Mouse (Mus musculus) hindbrain, postnatal 0 days (tissue): ENCODE measurements around the gene Aldh1l1. TPM values are rescaled to one million over a fixed set of nuclear protein-coding genes. Genes with fewer than 3 reads are reported as not detected.
A peak's percentile ranks its signal among the peaks of the same experiment; 100 is the strongest.

Experiments
- ATAC-seq: fragments of 200-750 bp; cut with Nextera tagmentation; 2 replicates; pipeline ENCODE4 v1.8.0; 2017; ENCODE audit warnings: mild to moderate bottlenecking, moderate TSS enrichment, moderate library complexity
- DNase-seq: peaks from one replicate; pipeline ENCODE4 v3.0.0-alpha.2; 2015; ENCODE audit warnings: low spot score
- H3K27ac ChIP-seq: fragments of 300-500 bp; sonication (generic); 2 replicates; pipeline ENCODE4 v1.5.1; 2014; ENCODE audit warnings: mild to moderate bottlenecking
- H3K27me3 ChIP-seq: fragments of 300-500 bp; sonication (generic); 2 replicates; pipeline ENCODE4 v1.6.1; 2014; ENCODE audit warnings: low read length, mixed read lengths; ENCODE audit not compliant: insufficient read depth
- H3K36me3 ChIP-seq: fragments of 300-500 bp; sonication (generic); 2 replicates; pipeline ENCODE4 v1.6.1; 2014; ENCODE audit warnings: low read length, mixed read lengths; ENCODE audit not compliant: insufficient read depth
- H3K4me1 ChIP-seq: fragments of 300-500 bp; sonication (generic); 2 replicates; pipeline ENCODE4 v1.6.1; 2014; ENCODE audit warnings: antibody characterized with exemption, low read length, mixed read lengths; ENCODE audit not compliant: insufficient read depth
- H3K4me2 ChIP-seq: fragments of 300-500 bp; sonication (generic); 2 replicates; pipeline ENCODE4 v1.6.1; 2014; ENCODE audit warnings: low read depth, mild to moderate bottlenecking, low read length, moderate library complexity, mixed read lengths
- H3K4me3 ChIP-seq: fragments of 300-500 bp; sonication (generic); 2 replicates; pipeline ENCODE4 v1.5.1; 2014; ENCODE audit warnings: low read length
- H3K9ac ChIP-seq: fragments of 300-500 bp; sonication (generic); replicated peaks from 2 replicates; pipeline ENCODE4 v1.6.1; 2014; ENCODE audit warnings: mild to moderate bottlenecking, low read length, moderate library complexity, mixed read lengths
- H3K9me3 ChIP-seq: fragments of 300-500 bp; sonication (generic); 2 replicates; pipeline ENCODE4 v1.6.1; 2016; ENCODE audit warnings: low read length, mixed read lengths
- CTCF ChIP-seq: IDR thresholded peaks from 2 replicates; pipeline ENCODE4 v1.5.1; 2016; ENCODE audit warnings: antibody characterized with exemption, control low read depth, low read depth
- WGBS: fragments of 180-500 bp; shearing (Covaris S2); extraction: QIAGEN DNeasy Blood & Tissue Kit; methylation state at CpG from one replicate; pipeline ENCODE4 v1.1.7; 2014; 5-methylcytosine and 5-hydroxymethylcytosine counted together
- polyA plus RNA-seq: library from polyadenylated mRNA; unstranded; fragments of >200 nt; fragmentation: Nextera tagmentation; extraction: Ambion mirVana; gene quantifications from 2 replicates; pipeline ENCODE4 v1.2.1, GENCODE M21; 2015
- total RNA-seq: library from RNA; depleted of rRNA; stranded (reverse); fragments of >200 nt; gene quantifications from 2 replicates; pipeline ENCODE4 v1.2.3, GENCODE M21; 2014

Gene Aldh1l1
- total and polyA plus RNA-seq, 2 experiments from 2014 or later = 131 to 168 TPM

- H3K4me1 ChIP-seq = peaks cover 8% of the 10 kb centered on the region
- DNase-seq (peak; percentile 85), ATAC-seq (peak; percentile 88)
- H3K36me3 ChIP-seq = peaks cover 9% of the 10 kb centered on the region; the same call in 1 of the 2 replicates
- peak overlapping the region; percentile 89 for H3K27ac ChIP-seq
- peak overlapping the region; percentile 76 for H3K9ac ChIP-seq
- TF ChIP-seq CTCF = no peak
- H3K9me3 ChIP-seq = no peaks in the 10 kb centered on the region
- peak overlapping the region; percentile 78 for H3K4me3 ChIP-seq
- H3K4me2 ChIP-seq = peak overlapping the region; percentile 99
- H3K27me3 ChIP-seq = no peaks in the 10 kb centered on the region; the same call in 1 of the 2 replicates
- 2% methylated on average over 31 of the region's 31 CpGs for WGBS
These were observed 22.9 kb upstream of the Aldh1l1 start for GRCm38 (mm10) chr6:90463228-90463862.

GRCm38 (mm10) chr6:90463890-90464421, 22.3 kb upstream of the Aldh1l1 start:
- peaks cover 8% of the 10 kb centered on the region for H3K4me1 ChIP-seq
- ATAC-seq (no peak), DNase-seq (peak; percentile 21)
- peak overlapping the region; percentile 78 for H3K4me3 ChIP-seq
- H3K4me2 ChIP-seq = peak overlapping the region; percentile 99
- no peaks in the 10 kb centered on the region for H3K9me3 ChIP-seq
- H3K27ac ChIP-seq = peak overlapping the region; percentile 89
- 29% methylated on average over 7 of the region's 7 CpGs for WGBS
- H3K9ac ChIP-seq = peak overlapping the region; percentile 76
- peaks cover 9% of the 10 kb centered on the region; the same call in 1 of the 2 replicates for H3K36me3 ChIP-seq
- no peak for TF ChIP-seq CTCF
- no peaks in the 10 kb centered on the region; the same call in 1 of the 2 replicates for H3K27me3 ChIP-seq

GRCm38 (mm10) chr6:90465028-90465640, 21.1 kb upstream of the Aldh1l1 start:
- no peak for ATAC-seq
- 0 out of 2 replicates have a peak overlapping the region, but pooled peaks have one; percentile 99 for H3K4me2 ChIP-seq

GRCm38 (mm10) chr6:90466079-90466478, 20.1 kb upstream of the Aldh1l1 start:
- DNase-seq = no peak
- WGBS = 65% methylated on average over 10 of the region's 10 CpGs
- Histone ChIP-seq H3K27me3 (no peaks in the 10 kb centered on the region; the same call in 1 of the 2 replicates), H3K4me1 (peaks cover 8% of the 10 kb centered on the region), H3K27ac (no peak overlapping the region; the same call in 1 of the 2 replicates), H3K9me3 (no peaks in the 10 kb centered on the region), H3K36me3 (peaks cover 9% of the 10 kb centered on the region; the same call in 1 of the 2 replicates), H3K4me2 (0 out of 2 replicates have a peak overlapping the region, but pooled peaks have one; percentile 1), H3K4me3 (no peak overlapping the region), H3K9ac (no peak overlapping the region)
- no peak for ATAC-seq
- TF ChIP-seq CTCF = no peak

More at GRCm38 (mm10) chr6:90465028-90465640, 21.1 kb upstream of the Aldh1l1 start:
- Histone ChIP-seq H3K4me3 (no peak overlapping the region), H3K9ac (no peak overlapping the region), H3K36me3 (peaks cover 9% of the 10 kb centered on the region; the same call in 1 of the 2 replicates), H3K27me3 (no peaks in the 10 kb centered on the region; the same call in 1 of the 2 replicates), H3K4me1 (peaks cover 8% of the 10 kb centered on the region), H3K9me3 (no peaks in the 10 kb centered on the region), H3K27ac (0 out of 2 replicates have a peak overlapping the region, but pooled peaks have one; percentile 20)
- DNase-seq = no peak
- WGBS = 92% methylated on average over 11 of the region's 11 CpGs
- no peak for TF ChIP-seq CTCF

- Histone ChIP-seq H3K27me3 (no peaks in the 10 kb centered on the region; the same call in 1 of the 2 replicates), H3K4me1 (peaks cover 8% of the 10 kb centered on the region), H3K27ac (no peak overlapping the region), H3K4me3 (no peak overlapping the region), H3K4me2 (no peak overlapping the region), H3K9ac (no peak overlapping the region), H3K9me3 (no peaks in the 10 kb centered on the region), H3K36me3 (peaks cover 9% of the 10 kb centered on the region; the same call in 1 of the 2 replicates)
- no peak for ATAC-seq
- no peak for DNase-seq
- TF ChIP-seq CTCF = no peak; the same call in 1 of the 2 replicates
- WGBS = 93% methylated on average over 12 of the region's 12 CpGs
These were observed 19.3 kb upstream of the Aldh1l1 start for GRCm38 (mm10) chr6:90466847-90467410.

GRCm38 (mm10) chr6:90468216-90468615, 18.0 kb upstream of the Aldh1l1 start:
- H3K36me3 ChIP-seq = peaks cover 9% of the 10 kb centered on the region; the same call in 1 of the 2 replicates
- no peaks in the 10 kb centered on the region; the same call in 1 of the 2 replicates for H3K27me3 ChIP-seq
- DNase-seq = no peak
- no peaks in the 10 kb centered on the region for H3K9me3 ChIP-seq
- no peak for TF ChIP-seq CTCF
- H3K4me3 ChIP-seq = no peak overlapping the region
- H3K9ac ChIP-seq = no peak overlapping the region
- peaks cover 5% of the 10 kb centered on the region; the same call in 1 of the 2 replicates for H3K4me1 ChIP-seq
- no peak for ATAC-seq
- 70% methylated on average over 1 of the region's 1 CpGs for WGBS
- no peak overlapping the region for H3K27ac ChIP-seq
- no peak overlapping the region for H3K4me2 ChIP-seq
